Mouse (Mus musculus) C2C12 (cell line): ENCODE measurements around the gene Ifnl3. TPM values are rescaled to one million over a fixed set of nuclear protein-coding genes. Genes with fewer than 3 reads are reported as not detected.
A peak's percentile ranks its signal among the peaks of the same experiment; 100 is the strongest.

Source experiments
- H3K27me3 ChIP-seq: one replicate; pipeline ENCODE4 v1.6.1; 2011; ENCODE audit not compliant: control insufficient read depth, insufficient read depth, insufficient read length
- H3K36me3 ChIP-seq: one replicate; pipeline ENCODE4 v1.6.1; 2011; ENCODE audit not compliant: control insufficient read depth, insufficient read depth
- H3K4me3 ChIP-seq: one replicate; pipeline ENCODE4 v1.5.1; 2011; ENCODE audit warnings: mild to moderate bottlenecking, control low read depth; ENCODE audit not compliant: poor library complexity, insufficient read depth, severe bottlenecking
- H3K79me2 ChIP-seq: one replicate; pipeline ENCODE4 v1.6.1; 2011; ENCODE audit not compliant: control insufficient read depth, insufficient read depth
- H3K79me3 ChIP-seq: one replicate; pipeline ENCODE4 v1.6.1; 2011; ENCODE audit warnings: low read depth, control low read depth
- H3ac ChIP-seq: one replicate; pipeline ENCODE3; 2011; ENCODE audit warnings: low read depth; ENCODE audit not compliant: control insufficient read depth, insufficient read length
- CEBPB ChIP-seq: IDR thresholded peaks from one replicate; pipeline ENCODE4 v1.6.1; 2011; ENCODE audit warnings: low read depth, mild to moderate bottlenecking, control low read depth, moderate library complexity
- CTCF ChIP-seq: IDR thresholded peaks from one replicate; pipeline ENCODE4 v1.5.1; 2011; ENCODE audit not compliant: control insufficient read depth, insufficient read depth, insufficient read length
- FOSL1 ChIP-seq: IDR thresholded peaks from one replicate; pipeline ENCODE4 v1.8.0; 2011; ENCODE audit warnings: mild to moderate bottlenecking, low read length; ENCODE audit not compliant: poor library complexity, insufficient read depth, severe bottlenecking
- MAX ChIP-seq: IDR thresholded peaks from one replicate; pipeline ENCODE4 v1.6.1; 2011; ENCODE audit warnings: mild to moderate bottlenecking, control low read depth
- MYOD1 ChIP-seq: IDR thresholded peaks from one replicate; pipeline ENCODE4 v1.6.1; 2011; ENCODE audit warnings: low read depth; ENCODE audit not compliant: control insufficient read depth, insufficient read length
- MYOG ChIP-seq: IDR thresholded peaks from one replicate; pipeline ENCODE4 v1.6.1; 2011; ENCODE audit not compliant: control insufficient read depth, insufficient read length; ENCODE audit errors: extremely low read depth
- USF1 ChIP-seq: IDR thresholded peaks from one replicate; pipeline ENCODE4 v1.6.1; 2011; ENCODE audit warnings: low read depth, mild to moderate bottlenecking, control low read depth, moderate library complexity
- polyA plus RNA-seq: library from polyadenylated mRNA; unstranded; fragments of >200 nt; fragmentation: generic; extraction: Trizol; gene quantifications from one replicate; pipeline ENCODE4 v1.2.1, GENCODE M21; 2012; ENCODE audit warnings: missing spikeins

Gene Ifnl3
- polyA plus RNA-seq, 1 experiment, result not detected

DNA sequence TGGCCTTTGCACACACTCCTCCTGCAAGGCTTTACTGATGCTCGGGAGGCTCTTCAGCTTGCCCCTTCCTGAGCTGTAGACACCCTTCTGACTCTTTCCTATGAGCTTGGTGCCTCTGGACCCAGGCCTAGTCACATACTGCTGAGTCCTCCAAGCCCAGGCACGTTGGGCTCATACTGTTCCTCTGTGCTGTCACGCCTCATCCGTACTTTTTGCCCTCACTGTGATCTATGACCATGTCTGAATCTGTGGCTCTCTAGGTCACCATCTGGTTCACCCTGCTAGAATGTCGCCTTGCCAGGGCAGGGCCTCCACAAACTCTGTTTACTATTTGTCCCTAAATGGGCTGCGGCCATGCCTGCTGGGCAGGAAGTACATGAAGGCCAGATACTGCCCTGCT lies 30.4 kb downstream of the Ifnl3 start:
- Histone ChIP-seq H3K79me3 (no peaks in the 10 kb centered on the region), H3K79me2 (no peaks in the 10 kb centered on the region), H3ac (no peak overlapping the region), H3K27me3 (peaks cover 2% of the 10 kb centered on the region), H3K36me3 (no peaks in the 10 kb centered on the region), H3K4me3 (no peak overlapping the region)
- TF ChIP-seq USF1 (no peak), CEBPB (no peak), FOSL1 (no peak), MAX (no peak), MYOD1 (no peak), CTCF (no peak), MYOG (no peak)

- Histone ChIP-seq H3K36me3 (no peaks in the 10 kb centered on the region), H3ac (no peak overlapping the region), H3K79me3 (no peaks in the 10 kb centered on the region), H3K27me3 (no peaks in the 10 kb centered on the region), H3K79me2 (no peaks in the 10 kb centered on the region), H3K4me3 (no peak overlapping the region)
- TF ChIP-seq MAX, result no peak
- no peak for TF ChIP-seq USF1
- no peak for TF ChIP-seq CTCF
- TF ChIP-seq CEBPB, result no peak
- TF ChIP-seq MYOD1, result no peak
- no peak for TF ChIP-seq FOSL1
- no peak for TF ChIP-seq MYOG
Observed at GRCm38 (mm10) chr7:28555939-28556535, 33.4 kb downstream of the Ifnl3 start.

DNA sequence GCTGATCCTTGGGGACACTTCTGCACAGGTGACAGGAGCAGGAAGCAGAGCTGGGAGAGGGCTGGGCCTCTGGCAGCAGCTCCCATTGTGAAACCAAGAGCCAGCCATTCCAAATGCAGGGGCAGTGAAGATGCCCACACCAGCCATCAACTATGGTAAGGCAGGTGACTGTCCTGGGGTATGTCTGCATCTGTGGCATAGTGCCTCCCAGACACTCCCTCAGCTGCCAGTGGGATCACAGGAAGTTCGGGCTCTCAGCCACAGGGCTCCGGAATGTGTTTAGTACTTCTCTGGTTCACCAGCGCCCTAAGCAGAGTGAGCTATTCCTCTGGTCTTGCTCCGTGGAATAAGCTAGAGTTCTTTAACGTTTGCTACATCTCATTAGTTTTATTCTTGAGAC lies 34.4 kb downstream of the Ifnl3 start:
- TF ChIP-seq MYOD1, result no peak

GRCm38 (mm10) chr7:28557708-28558107 lies 35.1 kb downstream of the Ifnl3 start:
- Histone ChIP-seq H3ac (no peak overlapping the region), H3K36me3 (no peaks in the 10 kb centered on the region), H3K79me2 (no peaks in the 10 kb centered on the region), H3K4me3 (no peak overlapping the region), H3K27me3 (no peaks in the 10 kb centered on the region), H3K79me3 (no peaks in the 10 kb centered on the region)
- peak; percentile 65 for TF ChIP-seq MYOD1
- no peak for TF ChIP-seq CEBPB

More for the DNA sequence above, 34.4 kb downstream of the Ifnl3 start:
- Histone ChIP-seq H3K36me3 (no peaks in the 10 kb centered on the region), H3K27me3 (no peaks in the 10 kb centered on the region), H3ac (no peak overlapping the region), H3K4me3 (no peak overlapping the region), H3K79me2 (no peaks in the 10 kb centered on the region), H3K79me3 (no peaks in the 10 kb centered on the region)

GRCm38 (mm10) chr7:28558486-28558885 lies 35.9 kb downstream of the Ifnl3 start:
- no peaks in the 10 kb centered on the region for H3K79me2 ChIP-seq
- H3K27me3 ChIP-seq, result no peaks in the 10 kb centered on the region
- no peak overlapping the region for H3ac ChIP-seq
- no peak overlapping the region for H3K4me3 ChIP-seq
- no peaks in the 10 kb centered on the region for H3K79me3 ChIP-seq
- TF ChIP-seq CEBPB (no peak), MYOG (no peak), FOSL1 (no peak), USF1 (no peak), MYOD1 (no peak), MAX (no peak), CTCF (no peak)
- H3K36me3 ChIP-seq, result no peaks in the 10 kb centered on the region

DNA sequence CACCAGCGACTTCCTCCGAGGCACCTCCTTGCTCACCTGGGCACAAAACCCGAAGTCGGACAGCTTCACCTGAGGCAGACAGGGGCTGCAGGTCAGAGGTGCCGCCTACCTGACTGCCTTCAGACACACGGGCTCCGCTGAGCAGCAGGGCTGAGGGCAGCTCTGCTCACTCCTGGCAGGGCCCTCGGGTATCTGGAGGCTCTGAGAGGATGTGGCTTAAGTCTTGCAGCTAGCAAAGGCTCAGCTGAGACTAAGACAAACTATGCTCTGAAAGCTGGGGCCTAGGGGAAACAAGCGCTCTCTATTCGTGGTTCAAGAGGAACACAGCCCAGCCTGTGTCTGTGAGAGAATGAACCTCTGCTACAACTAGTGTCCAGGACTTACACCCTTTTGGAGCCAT lies 38.2 kb downstream of the Ifnl3 start:
- no peaks in the 10 kb centered on the region for H3K79me2 ChIP-seq
- no peak overlapping the region for H3K4me3 ChIP-seq
- no peak overlapping the region for H3ac ChIP-seq
- H3K79me3 ChIP-seq, result no peaks in the 10 kb centered on the region
- peaks cover 6% of the 10 kb centered on the region for H3K36me3 ChIP-seq
- H3K27me3 ChIP-seq, result no peaks in the 10 kb centered on the region
- TF ChIP-seq CTCF (no peak), MAX (no peak), MYOD1 (no peak), CEBPB (no peak), FOSL1 (no peak), USF1 (no peak)
